Mouse (Mus musculus) ES-Bruce4 (cell line): ENCODE results near the gene Klf4. TPM values are rescaled to one million over a fixed set of nuclear protein-coding genes. Genes with fewer than 3 reads are reported as not detected.

Source experiments
- H3K27ac ChIP-seq: 2 replicates; pipeline ENCODE4 v1.5.1; 2012; ENCODE audit warnings: low read length, inconsistent platforms; ENCODE audit not compliant: insufficient read depth
- H3K27me3 ChIP-seq: 2 replicates; pipeline ENCODE4 v1.6.1; 2012; ENCODE audit warnings: mild to moderate bottlenecking, low read length, inconsistent platforms; ENCODE audit not compliant: control insufficient read depth, poor library complexity, insufficient read depth, severe bottlenecking
- H3K36me3 ChIP-seq: 2 replicates; pipeline ENCODE4 v1.6.1; 2012; ENCODE audit warnings: inconsistent platforms, mild to moderate bottlenecking, low read length, moderate library complexity; ENCODE audit not compliant: control insufficient read depth, poor library complexity, insufficient read depth, severe bottlenecking
- H3K4me1 ChIP-seq: one replicate; pipeline ENCODE4 v1.8.1; 2011; ENCODE audit warnings: low read length; ENCODE audit not compliant: control insufficient read depth, insufficient read depth
- H3K4me3 ChIP-seq: 2 replicates; pipeline ENCODE4 v1.5.1; 2011; ENCODE audit warnings: low read depth, mild to moderate bottlenecking, low read length
- H3K9ac ChIP-seq: 2 replicates; pipeline ENCODE4 v1.6.1; 2012; ENCODE audit warnings: low read depth, mild to moderate bottlenecking, inconsistent platforms; ENCODE audit not compliant: poor library complexity, severe bottlenecking
- H3K9me3 ChIP-seq: replicated peaks from 2 replicates; pipeline ENCODE4 v1.6.1; 2012; ENCODE audit warnings: mild to moderate bottlenecking, low read length, inconsistent platforms; ENCODE audit not compliant: control insufficient read depth, poor library complexity, insufficient read depth, severe bottlenecking
- CTCF ChIP-seq: IDR thresholded peaks from one replicate; pipeline ENCODE4 v1.8.1; 2011; ENCODE audit warnings: low read depth, low read length
- EP300 ChIP-seq: IDR thresholded peaks from 2 replicates; pipeline ENCODE4 v1.6.1; 2011; ENCODE audit warnings: low read depth, low read length; ENCODE audit not compliant: insufficient read depth
- POLR2A ChIP-seq: IDR thresholded peaks from one replicate; pipeline ENCODE4 v1.8.1; 2011; ENCODE audit warnings: low read length; ENCODE audit not compliant: insufficient read depth
- polyA plus RNA-seq: library from polyadenylated mRNA; stranded (reverse); fragments of >200 nt; gene quantifications from 2 replicates; pipeline ENCODE4 v1.2.4, GENCODE M21; 2011; ENCODE audit warnings: low read depth; ENCODE audit not compliant: missing spikeins, insufficient read depth, insufficient read length

Klf4 gene
- polyA plus RNA-seq, 1 experiment: 59.2 TPM

GRCm38 (mm10) chr4:55562062-55562461, 29.8 kb upstream of the Klf4 start:
- no peak overlapping the region for H3K9ac ChIP-seq
- TF ChIP-seq CTCF (no peak), POLR2A (no peak), EP300 (no peak)
- H3K27ac ChIP-seq: no peak overlapping the region
- no peaks in the 10 kb centered on the region for H3K27me3 ChIP-seq
- H3K9me3 ChIP-seq: no peaks in the 10 kb centered on the region
- no peaks in the 10 kb centered on the region for H3K36me3 ChIP-seq
- H3K4me3 ChIP-seq: no peak overlapping the region
- no peaks in the 10 kb centered on the region for H3K4me1 ChIP-seq

GRCm38 (mm10) chr4:55546869-55547268, 14.6 kb upstream of the Klf4 start:
- H3K27me3 ChIP-seq: no peaks in the 10 kb centered on the region
- H3K27ac ChIP-seq: no peak overlapping the region
- no peaks in the 10 kb centered on the region for H3K4me1 ChIP-seq
- TF ChIP-seq POLR2A: no peak
- no peak for TF ChIP-seq EP300
- no peak for TF ChIP-seq CTCF
- no peak overlapping the region for H3K4me3 ChIP-seq
- H3K9me3 ChIP-seq: no peaks in the 10 kb centered on the region
- H3K9ac ChIP-seq: no peak overlapping the region
- no peaks in the 10 kb centered on the region for H3K36me3 ChIP-seq

GRCm38 (mm10) chr4:55542753-55543152, 10.5 kb upstream of the Klf4 start:
- Histone ChIP-seq H3K36me3 (no peaks in the 10 kb centered on the region), H3K4me3 (no peak overlapping the region), H3K9me3 (no peaks in the 10 kb centered on the region), H3K9ac (no peak overlapping the region), H3K4me1 (no peaks in the 10 kb centered on the region), H3K27ac (no peak overlapping the region), H3K27me3 (no peaks in the 10 kb centered on the region; the same call in 1 of the 2 replicates)
- TF ChIP-seq EP300 (no peak), POLR2A (no peak), CTCF (no peak)

DNA sequence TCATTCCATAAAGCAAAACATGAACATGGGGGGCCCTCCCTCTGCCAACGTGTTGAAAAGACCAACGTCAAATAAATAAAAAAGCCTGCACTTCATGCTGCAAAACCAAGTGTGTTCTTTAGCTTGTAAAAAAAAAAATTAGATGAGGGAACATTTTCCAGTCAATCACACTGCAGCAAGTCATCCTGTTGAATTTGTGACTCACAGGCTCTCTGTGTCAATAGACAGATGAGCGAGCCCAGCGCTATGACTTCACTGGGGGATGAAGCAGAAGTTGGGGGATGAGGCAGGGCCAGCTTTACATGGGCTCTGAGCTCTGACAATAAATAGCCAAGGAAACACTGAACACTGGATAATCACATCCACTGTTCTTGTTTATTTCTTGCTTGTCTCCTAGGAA, 9.4 kb upstream of the Klf4 start:
- no peaks in the 10 kb centered on the region for H3K4me1 ChIP-seq
- no peak for TF ChIP-seq CTCF
- H3K9me3 ChIP-seq: no peaks in the 10 kb centered on the region
- H3K27ac ChIP-seq: no peak overlapping the region
- no peaks in the 10 kb centered on the region; the same call in 1 of the 2 replicates for H3K27me3 ChIP-seq
- H3K9ac ChIP-seq: no peak overlapping the region
- H3K36me3 ChIP-seq: no peaks in the 10 kb centered on the region
- H3K4me3 ChIP-seq: no peak overlapping the region

GRCm38 (mm10) chr4:55541221-55541620, 9.0 kb upstream of the Klf4 start:
- TF ChIP-seq EP300: no peak
- no peak for TF ChIP-seq CTCF
- no peak for TF ChIP-seq POLR2A
- Histone ChIP-seq H3K36me3 (no peaks in the 10 kb centered on the region), H3K9me3 (no peaks in the 10 kb centered on the region), H3K27me3 (no peaks in the 10 kb centered on the region; the same call in 1 of the 2 replicates), H3K4me3 (no peak overlapping the region), H3K4me1 (no peaks in the 10 kb centered on the region), H3K9ac (no peak overlapping the region), H3K27ac (no peak overlapping the region)

GRCm38 (mm10) chr4:55535012-55535411, 2.7 kb upstream of the Klf4 start:
- H3K27me3 ChIP-seq: no peaks in the 10 kb centered on the region; the same call in 1 of the 2 replicates
- no peak overlapping the region for H3K4me3 ChIP-seq
- H3K9me3 ChIP-seq: no peaks in the 10 kb centered on the region
- H3K27ac ChIP-seq: no peak overlapping the region
- H3K36me3 ChIP-seq: peaks cover 8% of the 10 kb centered on the region
- no peak overlapping the region for H3K9ac ChIP-seq
- H3K4me1 ChIP-seq: peaks cover 2% of the 10 kb centered on the region
- TF ChIP-seq EP300 (no peak), CTCF (no peak), POLR2A (no peak)
